Comparison of ENCODE assay signal across 8 mouse cellular contexts in genomic region chr8:71723047-71723551, GRCm38 (mm10). TPM values are rescaled to one million over a fixed set of nuclear protein-coding genes. Genes with fewer than 3 reads are reported as not detected.
DNase-seq lines count a peak whose midpoint lies in the region; ATAC-seq lines count a peak whose summit lies in the region.
"Had no signal": no experiment of that assay in that cellular context is flagged by ENCODE, and none has a peak within 500 bp of the region (broad histone marks: within the 10 kb centered on the region; RNA-seq: fewer than 3 reads in every experiment).

No protein-coding gene starts in this region.

- peak; percentile 64 for DNase-seq in c-Kit-positive CD71-negative TER-119-negative erythroid progenitor cells, embryonic 14.5 days (ENCODE audit: low read depth)
- DNase-seq in lung, postnatal 25 days (ENCODE audit: low spot score): peak; percentile 39
- DNase-seq in spleen, postnatal 4 days (ENCODE audit: low spot score in 2 of 2): peak; percentile 86 to 91
- no peak for DNase-seq in embryo, embryonic 9.5 days (ENCODE audit: extremely low spot score)
- no peak for DNase-seq in heart, adult 18-20 months
- DNase-seq in cerebellum, adult 11-12 months: no peak
- DNase-seq: left cerebral cortex, postnatal 4 days had no signal

- ATAC-seq in CD4-positive, CD25-positive, alpha-beta regulatory T cell, adult 4 months: peak; percentile 88

RNA-seq across cellular contexts. Expression of gene Fcho1, which starts 2.4 kb away (rescaled TPM):
- 10 to 100 TPM; 40.4 to 46.7 TPM for polyA plus RNA-seq in CD4-positive, CD25-positive, alpha-beta regulatory T cell, adult 4 months (2017; shearing (Covaris generic))
- 1 to 10 TPM in 1 of 2 experiments, under 1 TPM in 1; 0.79 to 2.4 TPM for total RNA-seq in heart, adult 18-20 months (2021)

RNA-seq across cellular contexts. Expression of gene B3gnt3, which starts 21.5 kb away (rescaled TPM):
- 1 to 10 TPM; 3.4 to 6.5 TPM for polyA plus RNA-seq in CD4-positive, CD25-positive, alpha-beta regulatory T cell, adult 4 months (2017; shearing (Covaris generic))
- total RNA-seq in heart, adult 18-20 months (2021): 1 to 10 TPM; 4.9 to 5.9 TPM

RNA-seq across cellular contexts. Expression of gene Insl3, which starts 34.1 kb away (rescaled TPM):
- 10 to 100 TPM; 15.1 to 24.5 TPM for polyA plus RNA-seq in CD4-positive, CD25-positive, alpha-beta regulatory T cell, adult 4 months (2017; shearing (Covaris generic))
- total RNA-seq in heart, adult 18-20 months (2021): 1 to 10 TPM; 1.3 to 1.6 TPM

RNA-seq across cellular contexts. Expression of gene Jak3, which starts 47.0 kb away (rescaled TPM):
- polyA plus RNA-seq in CD4-positive, CD25-positive, alpha-beta regulatory T cell, adult 4 months (2017; shearing (Covaris generic)): 10 to 100 TPM; 21.2 TPM
- 1 to 10 TPM; 7.3 to 8.3 TPM for total RNA-seq in heart, adult 18-20 months (2021)

RNA-seq across cellular contexts. Expression of gene Unc13a, which starts 51.5 kb away (rescaled TPM):
- polyA plus RNA-seq in CD4-positive, CD25-positive, alpha-beta regulatory T cell, adult 4 months (2017; shearing (Covaris generic)): under 1 TPM; 0.47 to 0.50 TPM
- under 1 TPM; 0.55 to 0.87 TPM for total RNA-seq in heart, adult 18-20 months (2021)

Comparison
In these comparisons a context has a peak if more than half of its experiments do, and no peak if none do; other contexts are left out.
1. DNase-seq: peak in c-Kit-positive CD71-negative TER-119-negative erythroid progenitor cells, embryonic 14.5 days (single experiment), lung, postnatal 25 days (single experiment) and spleen, postnatal 4 days (2 of 2); none in embryo, embryonic 9.5 days (single experiment), heart, adult 18-20 months (0 of 2) and cerebellum, adult 11-12 months (single experiment).